Mouse (Mus musculus) stomach, embryonic 16.5 days (tissue): ENCODE data around the gene Gp1ba. TPM values are rescaled to one million over a fixed set of nuclear protein-coding genes. Genes with fewer than 3 reads are reported as not detected.
A peak's percentile ranks its signal among the peaks of the same experiment; 100 is the strongest.

ENCODE experiments used
- ATAC-seq: fragments of 200-750 bp; cut with Nextera tagmentation; 2 replicates; pipeline ENCODE4 v1.8.0; 2017; ENCODE audit warnings: moderate number of reproducible peaks, moderate TSS enrichment; ENCODE audit not compliant: insufficient read depth, low FRiP score
- H3K27ac ChIP-seq: fragments of 300-500 bp; sonication (generic); 2 replicates; pipeline ENCODE4 v1.5.1; 2014; ENCODE audit warnings: low read length
- H3K27me3 ChIP-seq: fragments of 300-500 bp; sonication (generic); 2 replicates; pipeline ENCODE4 v1.6.1; 2014; ENCODE audit warnings: low read length, control low read depth, mixed read lengths; ENCODE audit not compliant: control insufficient read depth, insufficient read depth
- H3K36me3 ChIP-seq: fragments of 300-500 bp; sonication (generic); 2 replicates; pipeline ENCODE4 v1.6.1; 2014; ENCODE audit warnings: low read length; ENCODE audit not compliant: control insufficient read depth, insufficient read depth
- H3K4me1 ChIP-seq: fragments of 300-500 bp; sonication (generic); 2 replicates; pipeline ENCODE4 v1.6.1; 2014; ENCODE audit warnings: low read length, control low read depth, mixed read lengths; ENCODE audit not compliant: control insufficient read depth, insufficient read depth
- H3K4me2 ChIP-seq: fragments of 300-500 bp; sonication (generic); 2 replicates; pipeline ENCODE4 v1.6.1; 2014; ENCODE audit warnings: low read depth, low read length, mixed read lengths
- H3K4me3 ChIP-seq: fragments of 300-500 bp; sonication (generic); replicated peaks from 2 replicates; pipeline ENCODE4 v1.5.1; 2014; ENCODE audit warnings: mild to moderate bottlenecking, low read length
- H3K9ac ChIP-seq: fragments of 300-500 bp; sonication (generic); 2 replicates; pipeline ENCODE4 v1.6.1; 2014; ENCODE audit warnings: low read length
- H3K9me3 ChIP-seq: fragments of 300-500 bp; sonication (generic); replicated peaks from 2 replicates; pipeline ENCODE4 v1.6.1; 2016; ENCODE audit warnings: low read length, control low read depth; ENCODE audit not compliant: control insufficient read depth
- WGBS: fragments of 180-500 bp; shearing (Covaris S2); extraction: QIAGEN DNeasy Blood & Tissue Kit; methylation state at CpG from one replicate; pipeline ENCODE4 v1.1.7; 2014; 5-methylcytosine and 5-hydroxymethylcytosine counted together
- polyA plus RNA-seq: library from polyadenylated mRNA; unstranded; fragments of >200 nt; fragmentation: Nextera tagmentation; extraction: Ambion mirVana; gene quantifications from 2 replicates; pipeline ENCODE4 v1.2.1, GENCODE M21; 2015

Gp1ba gene
- polyA plus RNA-seq, 1 experiment from 2014 or later: 0.19 TPM

DNA sequence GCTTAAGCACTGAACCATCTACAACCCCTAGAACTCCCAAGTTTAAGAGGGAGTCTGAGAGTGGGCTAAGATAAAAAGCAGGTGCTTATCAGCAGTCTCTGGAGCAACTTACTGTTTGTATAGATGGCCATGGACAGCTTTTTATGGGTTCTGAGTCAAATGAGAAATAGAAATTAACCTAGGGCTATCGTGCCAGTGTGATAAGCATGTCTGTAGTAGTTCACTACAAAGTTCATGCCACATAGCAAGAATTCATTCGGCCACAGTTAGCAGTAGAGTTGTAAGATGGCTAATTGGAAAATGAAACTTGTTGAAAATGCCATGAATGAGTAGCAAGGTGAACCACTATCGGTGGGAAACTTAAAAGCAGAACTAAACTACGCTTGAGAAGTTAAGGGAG is 9.6 kb downstream of the Gp1ba start:
- Histone ChIP-seq H3K9ac (peak overlapping the region; percentile 93), H3K4me3 (peak overlapping the region; percentile 87), H3K4me1 (peaks cover 57% of the 10 kb centered on the region), H3K27ac (peak overlapping the region; percentile 98; the same call in 1 of the 2 replicates), H3K36me3 (peaks cover 25% of the 10 kb centered on the region), H3K9me3 (no peaks in the 10 kb centered on the region), H3K27me3 (no peaks in the 10 kb centered on the region), H3K4me2 (peak overlapping the region; percentile 87)
- 69% methylated on average over 4 of the region's 4 CpGs for WGBS
- ATAC-seq: no peak

DNA sequence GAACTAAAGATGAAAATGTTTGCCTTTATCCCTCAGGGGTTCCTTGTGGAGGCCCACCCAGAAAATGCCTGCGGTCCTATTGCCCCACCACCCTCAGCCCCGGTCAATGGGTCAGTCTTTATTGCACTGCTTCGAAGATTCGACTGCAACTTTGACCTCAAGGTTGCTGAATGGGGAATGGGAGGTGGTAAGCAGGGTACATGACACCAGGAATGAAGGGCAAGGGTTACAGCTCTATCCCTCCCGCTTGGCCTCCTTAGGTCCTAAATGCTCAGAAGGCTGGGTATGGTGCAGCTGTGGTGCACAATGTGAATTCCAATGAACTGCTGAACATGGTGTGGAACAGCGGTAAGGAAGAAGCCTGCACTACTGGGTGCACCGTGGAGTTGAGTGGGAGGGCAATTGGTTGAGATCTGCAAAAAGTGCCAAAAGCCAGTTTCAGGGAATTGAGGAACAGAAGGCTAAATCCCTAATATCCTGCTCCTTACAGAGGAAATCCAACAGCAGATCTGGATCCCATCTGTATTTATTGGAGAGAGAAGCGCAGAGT is 10.3 kb downstream of the Gp1ba start:
- Histone ChIP-seq H3K27ac (0 out of 2 replicates have a peak overlapping the region, but pooled peaks have one; percentile 71), H3K36me3 (peaks cover 24% of the 10 kb centered on the region), H3K9ac (no peak overlapping the region), H3K4me3 (no peak overlapping the region), H3K9me3 (no peaks in the 10 kb centered on the region), H3K27me3 (no peaks in the 10 kb centered on the region), H3K4me2 (peak overlapping the region; percentile 87), H3K4me1 (peaks cover 57% of the 10 kb centered on the region)
- WGBS: 79% methylated on average over 8 of the region's 8 CpGs
- no peak for ATAC-seq

DNA sequence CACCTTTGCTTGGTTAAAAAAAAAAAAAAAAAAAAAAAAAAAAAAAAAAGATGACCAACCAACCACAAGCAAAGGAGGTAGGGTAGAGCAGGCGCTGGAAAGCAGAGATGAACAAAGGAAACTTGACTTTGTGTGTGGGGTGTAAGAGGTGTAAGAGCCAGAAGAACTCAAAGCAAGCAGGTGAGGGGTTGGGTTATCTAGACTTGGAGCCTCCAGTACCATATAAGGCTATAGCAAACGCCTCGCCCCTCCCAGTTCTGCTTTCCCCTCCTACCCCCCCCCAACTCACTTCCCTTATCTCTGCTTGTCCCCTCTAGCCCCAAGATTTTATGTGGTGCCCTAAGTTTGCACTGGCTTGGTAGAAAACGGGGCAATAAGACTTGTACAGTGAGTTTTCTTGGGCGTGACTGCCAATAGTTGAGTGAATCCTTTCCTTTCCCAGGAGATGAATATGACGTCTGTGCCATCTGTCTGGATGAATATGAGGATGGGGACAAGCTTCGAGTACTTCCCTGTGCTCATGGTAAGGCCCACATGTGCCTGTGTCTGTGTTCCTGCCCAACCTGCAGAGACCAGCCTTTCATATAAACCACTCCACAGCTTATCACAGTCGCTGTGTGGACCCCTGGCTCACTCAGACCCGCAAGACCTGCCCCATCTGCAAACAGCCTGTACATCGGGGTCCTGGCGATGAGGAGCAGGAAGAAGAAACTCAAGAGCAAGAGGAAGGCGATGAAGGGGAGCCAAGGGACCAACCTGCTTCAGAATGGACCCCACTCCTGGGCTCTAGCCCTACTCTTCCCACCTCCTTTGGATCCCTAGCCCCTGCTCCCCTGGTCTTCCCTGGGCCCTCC is 11.6 kb downstream of the Gp1ba start:
- WGBS: 59% methylated on average over 12 of the region's 12 CpGs
- Histone ChIP-seq H3K4me3 (peak overlapping the region; percentile 100), H3K9me3 (no peaks in the 10 kb centered on the region), H3K9ac (peak overlapping the region; percentile 13; the same call in 1 of the 2 replicates), H3K36me3 (peaks cover 19% of the 10 kb centered on the region), H3K4me1 (peaks cover 52% of the 10 kb centered on the region), H3K27me3 (no peaks in the 10 kb centered on the region), H3K4me2 (peak overlapping the region; percentile 79), H3K27ac (peak overlapping the region; percentile 71)
- ATAC-seq: no peak

DNA sequence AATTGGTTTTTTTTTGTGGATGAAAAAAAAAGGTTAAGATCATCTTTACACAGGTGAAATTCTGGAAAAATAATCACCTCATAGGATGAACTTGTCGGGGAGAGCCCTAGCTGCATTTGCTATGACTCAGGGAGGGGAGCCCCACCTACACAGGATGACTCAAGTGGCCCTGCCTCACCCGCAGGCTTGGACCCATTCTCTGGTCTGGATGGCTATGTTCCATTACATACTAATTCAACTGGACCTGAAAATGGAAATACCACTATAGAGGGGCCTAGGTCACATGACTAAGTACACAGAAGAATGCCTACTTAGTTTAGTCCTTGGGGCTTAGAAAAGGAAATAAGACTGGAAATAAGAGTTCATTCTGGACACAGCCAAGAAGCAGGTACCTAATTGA is 12.5 kb downstream of the Gp1ba start:
- Histone ChIP-seq H3K4me1 (peaks cover 45% of the 10 kb centered on the region), H3K4me3 (peak overlapping the region; percentile 100), H3K27ac (peak overlapping the region; percentile 71; the same call in 1 of the 2 replicates), H3K9ac (no peak overlapping the region), H3K9me3 (no peaks in the 10 kb centered on the region), H3K4me2 (peak overlapping the region; percentile 79), H3K27me3 (no peaks in the 10 kb centered on the region), H3K36me3 (peaks cover 19% of the 10 kb centered on the region)
- no peak for ATAC-seq
- 57% methylated on average over 2 of the region's 2 CpGs for WGBS

- Histone ChIP-seq H3K27me3 (no peaks in the 10 kb centered on the region), H3K36me3 (peaks cover 19% of the 10 kb centered on the region), H3K4me2 (peak overlapping the region; percentile 79)
These were observed 13.3 kb downstream of the Gp1ba start for GRCm38 (mm10) chr11:70652029-70652883.

GRCm38 (mm10) chr11:70652884-70653344 is 14.0 kb downstream of the Gp1ba start:
- Histone ChIP-seq H3K4me1 (peaks cover 58% of the 10 kb centered on the region), H3K36me3 (peaks cover 19% of the 10 kb centered on the region)
- ATAC-seq: no peak

More at GRCm38 (mm10) chr11:70652029-70652883, 13.3 kb downstream of the Gp1ba start:
- peaks cover 53% of the 10 kb centered on the region for H3K4me1 ChIP-seq
- H3K9me3 ChIP-seq: no peaks in the 10 kb centered on the region
- peak overlapping the region; percentile 100 for H3K4me3 ChIP-seq
- H3K27ac ChIP-seq: peak overlapping the region; percentile 99
- peak overlapping the region; percentile 99 for H3K9ac ChIP-seq
- 49% methylated on average over 12 of the region's 12 CpGs for WGBS
- ATAC-seq: no peak

DNA sequence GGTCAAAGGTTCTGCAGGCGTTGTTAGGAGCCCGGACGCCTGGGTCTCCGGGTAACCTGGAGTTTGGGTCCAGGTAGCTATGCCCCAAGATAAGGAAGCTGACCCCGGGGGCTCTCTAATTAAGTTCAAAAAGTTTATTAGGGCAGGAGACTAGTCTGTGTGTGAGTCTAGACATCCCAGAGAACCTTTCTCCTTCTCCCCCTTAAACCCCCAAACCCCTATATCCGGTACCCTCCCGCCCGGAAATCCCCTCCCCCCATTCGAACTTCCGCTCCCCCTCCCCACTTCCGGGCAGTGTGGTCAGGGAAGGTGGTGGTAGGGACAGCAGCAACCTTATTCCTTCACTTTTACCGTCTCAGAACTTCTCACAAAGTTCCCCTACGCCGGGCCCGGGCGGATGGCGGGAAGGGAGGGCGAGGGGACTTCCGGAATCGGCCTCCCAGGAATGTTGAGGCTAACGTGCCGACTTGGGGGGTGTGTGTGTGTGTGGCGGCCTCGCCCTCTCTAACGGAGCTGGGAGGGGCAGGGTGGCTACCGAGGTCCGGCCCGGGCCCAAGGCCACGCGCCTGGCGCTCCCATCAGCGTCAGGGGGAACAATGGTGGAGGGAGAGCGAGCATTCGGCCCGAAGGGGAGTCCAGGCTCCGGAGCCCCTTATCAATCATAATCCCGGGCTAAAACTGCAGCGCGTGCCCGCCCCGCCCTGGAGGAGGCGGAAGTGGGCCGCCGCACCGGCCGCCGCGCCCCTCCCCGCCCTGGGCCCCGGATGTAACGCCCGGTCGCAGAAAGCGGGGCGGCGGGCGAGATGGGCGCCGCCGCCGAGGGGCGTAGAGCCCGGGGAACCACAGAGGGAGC is 14.6 kb downstream of the Gp1ba start:
- under 1% methylated on average over 54 of the region's 63 CpGs for WGBS
- peak; percentile 44 for ATAC-seq

More at GRCm38 (mm10) chr11:70652884-70653344, 14.0 kb downstream of the Gp1ba start:
- 34% methylated on average over 6 of the region's 6 CpGs for whole genome bisulfite sequencing
- peak overlapping the region; percentile 100 for H3K4me3 ChIP-seq
- H3K9ac ChIP-seq: peak overlapping the region; percentile 99
- peak overlapping the region; percentile 99 for H3K27ac ChIP-seq
- H3K9me3 ChIP-seq: no peaks in the 10 kb centered on the region
- no peaks in the 10 kb centered on the region for H3K27me3 ChIP-seq
- peak overlapping the region; percentile 79 for H3K4me2 ChIP-seq

More for the DNA sequence above, 14.6 kb downstream of the Gp1ba start:
- Histone ChIP-seq H3K4me3 (peak overlapping the region; percentile 100), H3K4me2 (peak overlapping the region; percentile 79), H3K27ac (peak overlapping the region; percentile 99), H3K36me3 (peaks cover 19% of the 10 kb centered on the region), H3K9me3 (no peaks in the 10 kb centered on the region), H3K27me3 (no peaks in the 10 kb centered on the region), H3K9ac (peak overlapping the region; percentile 99), H3K4me1 (peaks cover 55% of the 10 kb centered on the region)
